ENCODE assay signal across 8 mouse cellular contexts in genomic region chr11:103990049-103990557, GRCm38 (mm10). TPM values are rescaled to one million over a fixed set of nuclear protein-coding genes. Genes with fewer than 3 reads are reported as not detected.
DNase-seq lines count a peak whose midpoint lies in the region; ATAC-seq and TF ChIP-seq lines count a peak whose summit lies in the region.
"Not testable (repeated sequence)": the region's sequence is repeated elsewhere in the genome, so short reads cannot be mapped to it uniquely, and the experiment has no call there.

No protein-coding gene starts in this region.

- H3K27ac ChIP-seq in embryonic facial prominence, embryonic 12.5 days; hindbrain, embryonic 11.5 days (ENCODE audit: low read depth, low read length); kidney, embryonic 16.5 days (ENCODE audit: low read length); liver, embryonic 16.5 days (ENCODE audit: low read length); midbrain, embryonic 11.5 days (ENCODE audit: low read depth, low read length); stomach, postnatal 0 days (replicated peaks): not testable (repeated sequence)

- TF ChIP-seq EP300 in stomach, postnatal 0 days (optimal IDR thresholded peaks at IDR 0.05) = not testable (repeated sequence)

- H3K9ac ChIP-seq in embryonic facial prominence, embryonic 12.5 days; hindbrain, embryonic 11.5 days (ENCODE audit: low read depth, low read length); kidney, embryonic 16.5 days (replicated peaks; ENCODE audit: low read length); liver, embryonic 16.5 days (ENCODE audit: low read depth, low read length); midbrain, embryonic 11.5 days (ENCODE audit: low read length); stomach, postnatal 0 days (ENCODE audit: low read length): not testable (repeated sequence)

- not testable (repeated sequence) for H3K4me3 ChIP-seq in embryonic facial prominence, embryonic 12.5 days; hindbrain, embryonic 11.5 days (ENCODE audit: low read depth, low read length); kidney, embryonic 16.5 days (ENCODE audit: low read length); liver, embryonic 16.5 days (ENCODE audit: low read depth, low read length); midbrain, embryonic 11.5 days (ENCODE audit: low read depth, low read length); stomach, postnatal 0 days (ENCODE audit: low read depth, low read length)

- H3K27me3 ChIP-seq in embryonic facial prominence, embryonic 12.5 days; hindbrain, embryonic 11.5 days (ENCODE audit: control insufficient read depth, insufficient read depth, low read length); kidney, embryonic 16.5 days (ENCODE audit: insufficient read depth, low read length); liver, embryonic 16.5 days (ENCODE audit: control insufficient read depth, insufficient read depth, low read depth, low read length); midbrain, embryonic 11.5 days (ENCODE audit: control insufficient read depth, insufficient read depth, low read length); stomach, postnatal 0 days (ENCODE audit: control insufficient read depth, insufficient read depth, low read length): not testable (repeated sequence)

- not testable (repeated sequence) for H3K4me1 ChIP-seq in embryonic facial prominence, embryonic 12.5 days; hindbrain, embryonic 11.5 days (replicated peaks; ENCODE audit: control insufficient read depth, insufficient read depth, low read length); kidney, embryonic 16.5 days (ENCODE audit: insufficient read depth, low read length); liver, embryonic 16.5 days (ENCODE audit: control insufficient read depth, low read depth, low read length); midbrain, embryonic 11.5 days (ENCODE audit: control insufficient read depth, insufficient read depth, low read length); stomach, postnatal 0 days (replicated peaks; ENCODE audit: control insufficient read depth, insufficient read depth)

- not testable (repeated sequence) for TF ChIP-seq CTCF in stomach, postnatal 0 days (IDR thresholded peaks at IDR 0.05; ENCODE audit: low read depth)

- not testable (repeated sequence) for H3K36me3 ChIP-seq in embryonic facial prominence, embryonic 12.5 days; hindbrain, embryonic 11.5 days (ENCODE audit: control insufficient read depth, insufficient read depth, low read length); kidney, embryonic 16.5 days (ENCODE audit: insufficient read depth, low read length); liver, embryonic 16.5 days (ENCODE audit: control insufficient read depth, insufficient read depth); midbrain, embryonic 11.5 days (ENCODE audit: control insufficient read depth, insufficient read depth, low read length); stomach, postnatal 0 days (ENCODE audit: control insufficient read depth, insufficient read depth, low read length)

- DNase-seq in Muller cell, postnatal 12 days (ENCODE audit: inconsistent ontology term) = peak; percentile 61
- DNase-seq in heart, adult 11 months = peak; percentile 95
- peak; percentile 41 for DNase-seq in hindbrain, embryonic 11.5 days (ENCODE audit: low spot score)
- DNase-seq in midbrain, embryonic 11.5 days (ENCODE audit: low spot score, missing footprints) = peak; percentile 84
- DNase-seq in stomach, postnatal 0 days (ENCODE audit: low spot score) = not testable (repeated sequence)

- H3K4me2 ChIP-seq in embryonic facial prominence, embryonic 12.5 days (replicated peaks); hindbrain, embryonic 11.5 days (replicated peaks; ENCODE audit: low read depth, low read length); kidney, embryonic 16.5 days (replicated peaks; ENCODE audit: low read depth, low read length); liver, embryonic 16.5 days (ENCODE audit: low read depth, low read length); midbrain, embryonic 11.5 days; stomach, postnatal 0 days (replicated peaks; ENCODE audit: low read depth): not testable (repeated sequence)

- ATAC-seq in embryonic facial prominence, embryonic 12.5 days (ENCODE audit: insufficient number of reproducible peaks, insufficient read depth, low FRiP score, low TSS enrichment) = peak; percentile 72
- peak; percentile 81 for ATAC-seq in hindbrain, embryonic 11.5 days (ENCODE audit: low FRiP score)
- peak; percentile 72 for ATAC-seq in kidney, embryonic 16.5 days (ENCODE audit: low FRiP score, low TSS enrichment)
- ATAC-seq in liver, embryonic 16.5 days (ENCODE audit: low read depth) = peak; percentile 64
- ATAC-seq in midbrain, embryonic 11.5 days (ENCODE audit: low FRiP score) = peak; percentile 91
- peak; percentile 84; the same call in 1 of the 2 replicates for ATAC-seq in stomach, postnatal 0 days (ENCODE audit: low FRiP score, low TSS enrichment)

- H3K9me3 ChIP-seq in embryonic facial prominence, embryonic 12.5 days; hindbrain, embryonic 11.5 days (ENCODE audit: control insufficient read depth, low read length); kidney, embryonic 16.5 days (ENCODE audit: low read length); liver, embryonic 16.5 days (replicated peaks; ENCODE audit: control insufficient read depth, low read length); midbrain, embryonic 11.5 days (ENCODE audit: control insufficient read depth, low read length); stomach, postnatal 0 days (ENCODE audit: control insufficient read depth, low read length): not testable (repeated sequence)

- 16% methylated on average over 11 of the region's 12 CpGs for WGBS in embryonic facial prominence, embryonic 12.5 days
- 10% methylated on average over 12 of the region's 12 CpGs for WGBS in hindbrain, embryonic 11.5 days
- 17% methylated on average over 12 of the region's 12 CpGs for WGBS in kidney, embryonic 16.5 days
- WGBS in liver, embryonic 16.5 days (ENCODE audit: insufficient replicate concordance) = 30% methylated on average over 12 of the region's 12 CpGs
- 11% methylated on average over 12 of the region's 12 CpGs for WGBS in midbrain, embryonic 11.5 days
- WGBS in stomach, postnatal 0 days = 14% methylated on average over 12 of the region's 12 CpGs

RNA-seq across cellular contexts. Expression of gene Arf2, which starts 23.6 kb away (rescaled TPM):
- 76.4 and 83.0 TPM in 2 replicates for polyA plus RNA-seq in embryonic facial prominence, embryonic 12.5 days (2016; fragmentation: Nextera tagmentation; extraction: Ambion mirVana)
- polyA plus RNA-seq in hindbrain, embryonic 11.5 days (2014; fragmentation: Nextera tagmentation; extraction: Ambion mirVana) = 143 and 145 TPM in 2 replicates
- 67.8 and 69.8 TPM in 2 replicates for polyA plus RNA-seq in kidney, embryonic 16.5 days (2015; fragmentation: Nextera tagmentation; extraction: Ambion mirVana)
- polyA plus RNA-seq in liver, embryonic 16.5 days (2015; fragmentation: Nextera tagmentation; extraction: Ambion mirVana) = 16.3 and 16.7 TPM in 2 replicates
- 152 and 162 TPM in 2 replicates for polyA plus RNA-seq in midbrain, embryonic 11.5 days (2014; fragmentation: Nextera tagmentation; extraction: Ambion mirVana)
- 41.7 and 43.3 TPM in 2 replicates for polyA plus RNA-seq in stomach, postnatal 0 days (2015; fragmentation: Nextera tagmentation; extraction: Ambion mirVana)

RNA-seq across cellular contexts. Expression of gene Nsf, which starts 36.2 kb away (rescaled TPM):
- polyA plus RNA-seq in embryonic facial prominence, embryonic 12.5 days (2016; fragmentation: Nextera tagmentation; extraction: Ambion mirVana) = 57.4 and 58.8 TPM in 2 replicates
- 55.0 and 59.7 TPM in 2 replicates for polyA plus RNA-seq in hindbrain, embryonic 11.5 days (2014; fragmentation: Nextera tagmentation; extraction: Ambion mirVana)
- 47.5 and 54.2 TPM in 2 replicates for polyA plus RNA-seq in kidney, embryonic 16.5 days (2015; fragmentation: Nextera tagmentation; extraction: Ambion mirVana)
- 20.2 and 25.8 TPM in 2 replicates for polyA plus RNA-seq in liver, embryonic 16.5 days (2015; fragmentation: Nextera tagmentation; extraction: Ambion mirVana)
- polyA plus RNA-seq in midbrain, embryonic 11.5 days (2014; fragmentation: Nextera tagmentation; extraction: Ambion mirVana) = 59.1 and 65.4 TPM in 2 replicates
- 28.2 and 30.6 TPM in 2 replicates for polyA plus RNA-seq in stomach, postnatal 0 days (2015; fragmentation: Nextera tagmentation; extraction: Ambion mirVana)
